Mouse (Mus musculus) lung, adult 2 months (tissue): ENCODE results near the gene Slc44a1.

ENCODE experiments used
- CTCF ChIP-seq: fragments of 200-500 bp; IDR thresholded peaks from 2 replicates; pipeline ENCODE4 v1.5.1; 2011; ENCODE audit warnings: mild to moderate bottlenecking, low read length, control low read depth; ENCODE audit not compliant: insufficient read depth
- POLR2A ChIP-seq: fragments of 200-500 bp; IDR thresholded peaks from 2 replicates; pipeline ENCODE4 v1.6.1; 2011; ENCODE audit warnings: low read depth, mild to moderate bottlenecking, control low read depth, low read length, borderline replicate concordance; ENCODE audit errors: extremely low read depth

- TF ChIP-seq CTCF = no peak
- TF ChIP-seq POLR2A = no peak
Observed at GRCm38 (mm10) chr4:53537539-53537938, 97.3 kb downstream of the Slc44a1 start.
